Mouse (Mus musculus) megakaryocyte, embryonic 14.5 days (primary cell): ENCODE results near the gene Gm28041. TPM values are rescaled to one million over a fixed set of nuclear protein-coding genes. Genes with fewer than 3 reads are reported as not detected.

Experiments
- H3K27me3 ChIP-seq: replicated peaks from 2 replicates; pipeline ENCODE3; 2012; ENCODE audit warnings: inconsistent platforms
- H3K36me3 ChIP-seq: replicated peaks from 2 replicates; pipeline ENCODE3; 2012; ENCODE audit warnings: low read length, inconsistent platforms, mixed read lengths
- H3K4me1 ChIP-seq: 2 replicates; pipeline ENCODE4 v1.6.1; 2012; ENCODE audit warnings: inconsistent platforms
- H3K4me3 ChIP-seq: replicated peaks from 2 replicates; pipeline ENCODE3; 2012; ENCODE audit warnings: moderate library complexity, mild to moderate bottlenecking, inconsistent platforms
- H3K9me3 ChIP-seq: 2 replicates; pipeline ENCODE4 v1.6.1; 2012; ENCODE audit warnings: inconsistent platforms
- FLI1 ChIP-seq: IDR thresholded peaks from 2 replicates; pipeline ENCODE4 v1.6.1; 2012; ENCODE audit warnings: low read length, inconsistent platforms, mixed read lengths
- GATA1 ChIP-seq: IDR thresholded peaks from 3 replicates; pipeline ENCODE4 v1.6.1; 2012; ENCODE audit warnings: mixed read lengths, low read length, inconsistent platforms, borderline replicate concordance
- polyA plus RNA-seq: library from polyadenylated mRNA; stranded (reverse); fragments of >175 nt; gene quantifications from 2 replicates; pipeline ENCODE4 v1.2.3, GENCODE M21; 2012; ENCODE audit warnings: low replicate concordance; ENCODE audit not compliant: insufficient read depth

The Gm28041 gene
- polyA plus RNA-seq, 1 experiment, result not detected

DNA sequence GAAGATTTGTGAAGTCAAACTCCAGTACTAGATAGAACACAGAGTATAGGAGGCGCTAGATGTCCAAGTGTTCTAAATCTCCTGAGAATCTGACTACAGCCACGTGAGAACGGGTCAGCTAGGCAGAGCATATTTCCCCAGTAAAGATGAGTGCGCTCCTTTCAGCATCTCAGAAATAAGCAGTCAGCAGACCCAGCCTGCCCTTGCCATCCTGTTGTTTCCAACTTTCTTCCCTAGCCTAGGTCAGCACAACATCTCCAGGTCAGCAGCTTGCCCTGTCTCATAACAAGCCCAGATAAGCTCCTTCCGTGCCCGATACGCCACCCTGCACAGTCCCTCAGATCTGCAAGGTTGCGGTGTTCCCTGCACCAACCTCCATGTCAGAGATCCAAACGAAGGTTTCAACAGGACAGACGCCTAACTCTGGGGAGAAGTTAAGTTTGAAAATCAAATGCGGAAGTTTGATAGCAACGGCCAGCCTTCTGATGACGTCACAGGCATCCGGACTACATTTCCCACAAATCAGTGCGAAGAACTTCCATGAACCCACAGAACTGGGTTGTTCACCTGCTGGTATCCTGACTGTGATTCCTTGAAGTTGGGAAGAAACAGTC lies 15.3 kb downstream of the Gm28041 start, which contains the start of the genes Gm28044 and Zfp953:
Gene Gm28044, minus strand, starts transcription at position 406 of the 614 bp plus-strand sequence.
Gene Zfp953, minus strand, starts transcription at position 475 of the 614 bp plus-strand sequence.
- Histone ChIP-seq H3K4me3 (peak within 1 kb of the TSS; percentile 93), H3K27me3 (no peaks in the 10 kb centered on the region), H3K9me3 (no peaks in the 10 kb centered on the region), H3K4me1 (peaks cover 14% of the 10 kb centered on the region), H3K36me3 (no peaks in the 10 kb centered on the region)
- TF ChIP-seq FLI1, result no peak
- TF ChIP-seq GATA1, result no peak

DNA sequence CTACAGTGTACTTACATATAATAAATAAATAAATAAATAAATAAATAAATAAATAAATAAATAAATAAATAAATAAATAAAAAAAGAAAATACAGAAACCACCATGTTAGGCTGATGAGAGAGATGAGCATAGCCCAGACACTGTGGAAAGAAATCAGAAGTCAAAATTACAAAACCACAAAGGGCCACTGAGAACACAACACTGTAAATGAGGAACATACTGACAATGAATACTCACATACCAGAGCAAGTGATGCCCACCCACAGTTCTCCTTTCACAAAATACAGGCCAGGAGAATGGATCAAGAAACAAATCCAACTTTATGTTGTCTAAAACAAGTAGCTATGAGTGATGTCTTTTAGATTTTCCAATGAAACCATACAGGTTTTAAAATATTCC lies 23.7 kb downstream of the Gm28041 start:
- H3K4me3 ChIP-seq, result no peak overlapping the region
- H3K4me1 ChIP-seq, result no peaks in the 10 kb centered on the region; the same call in 1 of the 2 replicates
- no peaks in the 10 kb centered on the region for H3K9me3 ChIP-seq
- H3K27me3 ChIP-seq, result no peaks in the 10 kb centered on the region
- H3K36me3 ChIP-seq, result peaks cover 6% of the 10 kb centered on the region
- TF ChIP-seq FLI1 (no peak), GATA1 (no peak)

DNA sequence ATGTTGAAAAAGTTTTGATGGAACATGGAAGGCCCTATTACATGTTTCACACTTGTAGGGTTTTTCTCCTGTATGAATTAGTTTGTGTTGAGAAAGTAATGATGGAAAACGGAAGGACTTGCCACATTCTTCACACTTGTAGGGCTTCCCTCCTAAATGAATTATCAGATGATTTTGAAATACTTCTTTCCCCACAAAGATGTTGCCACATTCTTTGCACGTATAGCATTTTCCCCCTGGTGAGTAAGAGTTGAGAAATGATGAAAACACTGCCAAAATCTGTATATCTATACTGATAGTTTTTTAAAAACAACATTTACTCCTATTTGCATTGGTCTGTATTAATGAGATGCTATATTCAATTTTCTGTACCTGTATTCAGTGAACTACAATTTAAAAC lies 32.1 kb downstream of the Gm28041 start:
- Histone ChIP-seq H3K4me3 (no peak overlapping the region), H3K9me3 (no peaks in the 10 kb centered on the region), H3K27me3 (no peaks in the 10 kb centered on the region), H3K36me3 (peaks cover 50% of the 10 kb centered on the region), H3K4me1 (no peaks in the 10 kb centered on the region; the same call in 1 of the 2 replicates)
- no peak for TF ChIP-seq FLI1
- no peak for TF ChIP-seq GATA1

DNA sequence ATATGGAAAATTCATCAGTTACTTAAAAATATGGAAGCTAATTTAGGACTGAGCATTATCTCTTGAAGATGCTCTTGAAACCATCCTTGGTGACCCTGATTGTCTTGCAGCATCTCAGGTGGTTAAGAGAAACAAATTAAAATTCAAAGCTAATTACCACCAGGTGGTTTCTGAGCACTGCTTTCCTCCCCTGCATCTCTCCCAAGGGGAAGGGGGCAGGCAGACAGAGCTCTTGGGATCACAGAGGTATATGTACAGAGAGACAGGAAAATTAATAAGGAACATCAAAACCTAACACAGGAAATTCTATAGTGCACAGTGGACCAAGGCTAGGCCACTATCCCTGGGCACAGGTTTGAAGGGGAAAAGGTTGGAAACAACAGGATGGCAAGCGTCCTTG lies 42.7 kb downstream of the Gm28041 start:
- H3K4me1 ChIP-seq, result peaks cover 13% of the 10 kb centered on the region
- TF ChIP-seq FLI1 (no peak), GATA1 (no peak)
- peaks cover 13% of the 10 kb centered on the region for H3K36me3 ChIP-seq
- H3K4me3 ChIP-seq, result peak overlapping the region; percentile 89
- H3K27me3 ChIP-seq, result no peaks in the 10 kb centered on the region
- no peaks in the 10 kb centered on the region for H3K9me3 ChIP-seq

DNA sequence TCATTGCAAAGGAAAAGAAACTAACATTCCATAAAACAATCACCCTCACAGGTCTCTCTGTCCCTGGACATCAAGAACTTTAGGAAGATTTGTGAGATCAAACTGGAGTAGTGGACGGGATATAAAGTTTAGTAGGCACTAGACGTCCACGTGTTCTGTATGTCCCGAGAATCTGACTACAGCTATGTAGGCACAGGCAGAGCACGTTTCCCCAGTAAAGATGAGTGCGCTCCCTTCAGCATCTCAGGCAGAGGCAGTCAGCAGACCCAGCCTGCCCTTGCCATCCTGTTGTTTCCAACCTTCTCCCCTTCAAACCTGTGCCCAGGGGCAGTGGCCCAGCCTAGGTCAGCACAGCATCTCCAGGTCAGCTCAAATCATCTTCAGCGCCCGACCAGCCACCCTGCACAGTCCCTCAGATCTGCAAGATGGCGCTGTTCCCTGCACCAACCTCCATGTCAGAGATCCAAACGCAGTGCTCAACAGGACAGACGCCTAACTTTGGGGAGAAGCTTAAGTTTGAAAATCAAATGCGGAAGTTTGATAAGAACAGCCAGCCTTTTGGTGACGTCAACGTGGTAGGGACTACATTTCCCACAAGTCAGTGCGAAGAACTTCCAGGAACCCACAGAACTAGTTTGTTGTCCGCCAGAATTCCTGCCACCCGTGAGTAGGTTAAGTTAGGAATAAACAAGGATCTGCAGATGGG lies 43.4 kb downstream of the Gm28041 start, which contains the start of gene Zfp595:
Gene Zfp595, minus strand, starts transcription at position 552 of the 706 bp plus-strand sequence.
- peaks cover 13% of the 10 kb centered on the region for H3K36me3 ChIP-seq
- H3K4me1 ChIP-seq, result peaks cover 13% of the 10 kb centered on the region
- H3K9me3 ChIP-seq, result no peaks in the 10 kb centered on the region
- peak within 1 kb of the TSS; percentile 89 for H3K4me3 ChIP-seq
- H3K27me3 ChIP-seq, result no peaks in the 10 kb centered on the region
- TF ChIP-seq FLI1 (no peak), GATA1 (no peak; the same call in 2 of the 3 replicates)

DNA sequence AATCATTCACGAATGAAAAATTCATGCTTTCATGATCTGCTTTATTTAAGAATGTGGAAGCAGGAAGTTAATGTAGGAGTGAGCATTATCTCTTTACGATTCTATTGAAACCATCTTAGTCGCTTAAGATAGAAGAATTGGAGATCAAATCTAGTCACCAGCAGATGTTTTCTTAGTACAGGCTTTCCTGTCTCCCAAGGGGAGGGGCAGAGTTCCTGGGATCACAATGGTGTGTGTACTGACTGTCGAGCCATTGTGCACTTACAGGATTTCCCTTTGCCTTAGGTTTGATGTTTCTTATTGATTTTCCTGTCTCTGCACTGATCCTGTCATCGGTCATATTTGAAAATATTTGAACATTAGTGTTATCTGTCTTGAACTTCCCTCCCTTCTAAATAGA lies 68.8 kb downstream of the Gm28041 start:
- H3K27me3 ChIP-seq, result no peaks in the 10 kb centered on the region
- H3K4me1 ChIP-seq, result peaks cover 18% of the 10 kb centered on the region
- peaks cover 3% of the 10 kb centered on the region; the same call in 1 of the 2 replicates for H3K9me3 ChIP-seq
- TF ChIP-seq GATA1 (no peak), FLI1 (no peak)
- H3K4me3 ChIP-seq, result peak overlapping the region; percentile 92
- H3K36me3 ChIP-seq, result peaks cover 3% of the 10 kb centered on the region

DNA sequence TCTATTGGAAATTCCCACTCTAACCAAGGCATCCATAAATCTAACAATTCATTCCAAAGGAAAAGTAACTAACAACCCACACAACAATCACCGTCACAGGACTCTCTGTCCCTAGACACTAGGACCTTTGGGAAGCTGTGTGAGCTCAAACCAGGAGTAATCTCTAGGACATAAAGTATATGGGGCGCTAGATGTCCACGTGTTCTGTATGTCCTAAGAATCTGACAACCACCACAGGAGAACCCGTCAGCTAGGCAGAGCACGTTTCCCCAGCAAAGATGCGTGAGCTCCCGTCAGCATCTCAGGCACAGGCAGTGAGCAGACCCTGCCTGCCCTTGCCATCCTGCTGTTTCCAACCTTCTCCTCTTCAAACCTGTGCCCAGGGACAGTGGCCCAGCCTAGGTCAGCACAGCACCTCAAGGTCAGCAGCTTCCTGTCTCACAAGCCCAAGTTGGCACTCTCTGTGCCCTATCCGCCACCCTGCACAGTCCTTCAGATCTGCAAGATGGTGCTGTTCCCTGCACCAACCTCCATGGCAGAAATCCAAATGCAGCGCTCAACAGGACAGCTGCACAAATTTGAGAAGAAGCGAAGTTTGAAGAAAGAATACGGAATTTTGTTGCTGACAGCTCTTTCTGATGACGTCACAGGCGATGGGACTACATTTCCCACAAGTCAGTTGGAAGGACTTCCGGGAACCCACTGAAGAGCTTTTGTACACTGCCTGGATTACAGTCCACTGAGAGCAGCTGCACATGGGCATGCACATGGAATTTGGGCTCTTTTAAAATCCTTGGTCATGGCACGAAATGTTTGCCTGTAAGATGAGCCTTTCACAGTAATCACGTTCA lies 69.5 kb downstream of the Gm28041 start, which contains the start of gene Zfp457:
Gene Zfp457, minus strand, starts transcription at position 664 of the 851 bp plus-strand sequence.
- TF ChIP-seq GATA1, result no peak
- TF ChIP-seq FLI1, result no peak
- H3K27me3 ChIP-seq, result no peaks in the 10 kb centered on the region
- H3K4me3 ChIP-seq, result peak within 1 kb of the TSS; percentile 92
- peaks cover 15% of the 10 kb centered on the region for H3K4me1 ChIP-seq
- no peaks in the 10 kb centered on the region for H3K36me3 ChIP-seq
- no peaks in the 10 kb centered on the region for H3K9me3 ChIP-seq

Other genes with a start within 250 kb of the Gm28041 start
- gene Rsl1, start 202.6 kb downstream of the Gm28041 start, polyA plus RNA-seq, result 0.13 TPM in 1 of 2 replicates, not detected in the other
- 0.04 TPM in 1 of 2 replicates, not detected in the other for gene Zfp455, start 181.2 kb downstream of the Gm28041 start, polyA plus RNA-seq
- 0.06 TPM in 1 of 2 replicates, not detected in the other for gene Zfp458, start 97.3 kb downstream of the Gm28041 start, polyA plus RNA-seq
- gene Zfp457, start 69.2 kb downstream of the Gm28041 start, polyA plus RNA-seq, result not detected in 2 replicates
- 0.20 TPM in 1 of 2 replicates, not detected in the other for gene Zfp595, start 43.2 kb downstream of the Gm28041 start, polyA plus RNA-seq
- gene Gm28044, start 15.2 kb downstream of the Gm28041 start, polyA plus RNA-seq, result not detected in 2 replicates
- 0.11 TPM in 1 of 2 replicates, not detected in the other for gene Zfp953, start 15.1 kb downstream of the Gm28041 start, polyA plus RNA-seq
- not detected in 2 replicates for gene Zfp456, start 77 bp upstream of the Gm28041 start, polyA plus RNA-seq
- gene Zfp429, start 24.1 kb upstream of the Gm28041 start, polyA plus RNA-seq, result 0.08 TPM in 1 of 2 replicates, not detected in the other
- gene Zfp459, start 45.7 kb upstream of the Gm28041 start, polyA plus RNA-seq, result 0.07 TPM in 1 of 2 replicates, not detected in the other
- 0.13 TPM in 1 of 2 replicates, not detected in the other for gene Zfp874a, start 75.9 kb upstream of the Gm28041 start, polyA plus RNA-seq
- gene Zfp874b, start 108.5 kb upstream of the Gm28041 start, polyA plus RNA-seq, result not detected in 2 replicates
- gene Zfp58, start 124.8 kb upstream of the Gm28041 start, polyA plus RNA-seq, result not detected in 2 replicates
- gene Gm26965, start 150.4 kb upstream of the Gm28041 start, polyA plus RNA-seq, result not detected in 2 replicates
- 0.17 TPM in 1 of 2 replicates, not detected in the other for gene Zfp87, start 150.4 kb upstream of the Gm28041 start, polyA plus RNA-seq
- gene Zfp748, start 178.1 kb upstream of the Gm28041 start, polyA plus RNA-seq, result 0.09 TPM in 1 of 2 replicates, not detected in the other
- 0.18 TPM in 1 of 2 replicates, not detected in the other for gene Zfp729b, start 234.0 kb upstream of the Gm28041 start, polyA plus RNA-seq